Mouse (Mus musculus) brain, embryonic 14.5 days (tissue): Measurements from ENCODE around the gene Cfap69.

Experiments
- CTCF ChIP-seq: fragments of 200-500 bp; IDR thresholded peaks from 2 replicates; pipeline ENCODE4 v1.5.1; 2012; ENCODE audit warnings: inconsistent platforms, mild to moderate bottlenecking, moderate library complexity, borderline replicate concordance; ENCODE audit not compliant: insufficient read depth, insufficient read length; ENCODE audit errors: extremely low read depth
- POLR2A ChIP-seq: fragments of 200-500 bp; IDR thresholded peaks from 2 replicates; pipeline ENCODE4 v1.6.1; 2012; ENCODE audit warnings: mild to moderate bottlenecking, inconsistent platforms, borderline replicate concordance; ENCODE audit not compliant: poor library complexity, insufficient read depth, insufficient read length, severe bottlenecking; ENCODE audit errors: extremely low read depth

- TF ChIP-seq CTCF (no peak), POLR2A (no peak)
Measured at GRCm38 (mm10) chr5:5536131-5536530, 127.9 kb downstream of the Cfap69 start.
